8 mouse cellular contexts compared by ENCODE assay signal in the genomic region with DNA sequence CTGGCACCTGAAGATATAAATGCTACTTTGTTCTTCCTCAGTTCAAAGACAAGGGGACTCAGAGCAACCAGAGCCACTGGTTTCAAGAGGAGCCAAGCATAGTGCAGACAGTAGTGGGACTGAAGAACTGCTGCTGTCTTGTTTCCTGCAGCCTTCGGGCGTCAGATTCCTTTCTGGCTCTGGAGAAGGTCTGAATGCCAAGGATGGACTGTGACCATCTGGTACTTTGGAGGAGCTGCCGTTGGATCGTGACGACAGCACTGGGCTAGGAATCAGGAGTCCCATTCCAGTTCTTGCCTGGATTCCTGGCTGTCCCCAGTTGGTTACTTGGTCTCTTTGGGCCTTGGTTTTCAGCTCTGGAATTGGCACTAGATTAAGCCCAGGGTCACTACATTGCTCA. TPM values are rescaled to one million over a fixed set of nuclear protein-coding genes. Genes with fewer than 3 reads are reported as not detected.
DNase-seq lines count a peak whose midpoint lies in the region; ATAC-seq and TF ChIP-seq lines count a peak whose summit lies in the region.

No protein-coding gene starts in this region.

- H3K4me1 ChIP-seq in forebrain, postnatal 0 days (ENCODE audit: insufficient read depth): 0 out of 2 replicates have a peak, but pooled peaks cover 5% of the 10 kb centered on the region
- no peaks in the 10 kb centered on the region; the same call in 1 of the 2 replicates for H3K4me1 ChIP-seq in forebrain, embryonic 11.5 days (replicated peaks; ENCODE audit: control insufficient read depth, insufficient read depth, low read length)
- no peaks in the 10 kb centered on the region for H3K4me1 ChIP-seq in stomach, postnatal 0 days (replicated peaks; ENCODE audit: control insufficient read depth, insufficient read depth)

- no peaks in the 10 kb centered on the region for H3K9me3 ChIP-seq in forebrain, postnatal 0 days (ENCODE audit: low read length)
- no peaks in the 10 kb centered on the region for H3K9me3 ChIP-seq in forebrain, embryonic 11.5 days (ENCODE audit: control insufficient read depth, low read length)
- H3K9me3 ChIP-seq in stomach, postnatal 0 days (ENCODE audit: control insufficient read depth, low read length): no peaks in the 10 kb centered on the region

- no peak overlapping the region for H3K27ac ChIP-seq in forebrain, postnatal 0 days (ENCODE audit: low read depth, low read length)
- no peak overlapping the region for H3K27ac ChIP-seq in forebrain, embryonic 11.5 days (ENCODE audit: low read depth, low read length)
- H3K27ac ChIP-seq in stomach, postnatal 0 days (replicated peaks): peak overlapping the region; percentile 63

- H3K4me2 ChIP-seq in forebrain, postnatal 0 days (ENCODE audit: low read depth): no peak overlapping the region
- no peak overlapping the region for H3K4me2 ChIP-seq in forebrain, embryonic 11.5 days (ENCODE audit: low read depth, low read length, severe bottlenecking)
- no peak overlapping the region for H3K4me2 ChIP-seq in stomach, postnatal 0 days (replicated peaks; ENCODE audit: low read depth)

- no peaks in the 10 kb centered on the region for H3K36me3 ChIP-seq in forebrain, postnatal 0 days (ENCODE audit: insufficient read depth)
- no peaks in the 10 kb centered on the region for H3K36me3 ChIP-seq in forebrain, embryonic 11.5 days (ENCODE audit: control insufficient read depth, insufficient read depth, low read length)
- H3K36me3 ChIP-seq in stomach, postnatal 0 days (ENCODE audit: control insufficient read depth, insufficient read depth, low read length): no peaks in the 10 kb centered on the region

- peak; percentile 78 for DNase-seq in forebrain, postnatal 0 days
- no peak for DNase-seq in forebrain, embryonic 11.5 days (ENCODE audit: low spot score)
- peak; percentile 35 for DNase-seq in adrenal gland, postnatal 25 days
- DNase-seq in gastrocnemius, postnatal 25 days: peak; percentile 87
- peak; percentile 10 to 24 for DNase-seq in left cerebral cortex, postnatal 36 days (ENCODE audit: low spot score in 2 of 2)
- DNase-seq in stomach, postnatal 0 days (ENCODE audit: low spot score): no peak

- intact Hi-C loops in left cerebral cortex, postnatal 36 days (cut with DNase I): no loop called here

- no peak for TF ChIP-seq EP300 in stomach, postnatal 0 days (optimal IDR thresholded peaks at IDR 0.05)

- WGBS in forebrain, postnatal 0 days: 47% methylated on average over 5 of the region's 5 CpGs
- WGBS in forebrain, embryonic 11.5 days: 85% methylated on average over 5 of the region's 5 CpGs
- WGBS in stomach, postnatal 0 days: 39% methylated on average over 5 of the region's 5 CpGs

- peak; percentile 82 for ATAC-seq in forebrain, postnatal 0 days
- no peak for ATAC-seq in forebrain, embryonic 11.5 days (replicated peaks; ENCODE audit: low FRiP score)
- ATAC-seq in stomach, postnatal 0 days (ENCODE audit: low FRiP score, low TSS enrichment): peak; percentile 64; the same call in 1 of the 2 replicates
- no peak for ATAC-seq in activated CD4-positive, CD25-positive, alpha-beta regulatory T cell, adult 4 months
- ATAC-seq in erythroblast, adult 5-6 weeks (replicated peaks; ENCODE audit: low FRiP score, poor library complexity, severe bottlenecking): no peak

- H3K4me3 ChIP-seq in forebrain, postnatal 0 days (ENCODE audit: low read depth, low read length): no peak overlapping the region
- H3K4me3 ChIP-seq in forebrain, embryonic 11.5 days (ENCODE audit: low read depth, low read length): no peak overlapping the region
- H3K4me3 ChIP-seq in stomach, postnatal 0 days (ENCODE audit: low read depth, low read length): no peak overlapping the region

- H3K27me3 ChIP-seq in forebrain, postnatal 0 days (ENCODE audit: insufficient read depth, low read length): no peaks in the 10 kb centered on the region
- no peaks in the 10 kb centered on the region for H3K27me3 ChIP-seq in forebrain, embryonic 11.5 days (ENCODE audit: control insufficient read depth, insufficient read depth, low read length)
- no peaks in the 10 kb centered on the region for H3K27me3 ChIP-seq in stomach, postnatal 0 days (ENCODE audit: control insufficient read depth, insufficient read depth, low read length)

- TF ChIP-seq CTCF in forebrain, postnatal 0 days (IDR thresholded peaks at IDR 0.05; ENCODE audit: low read depth): no peak
- no peak for TF ChIP-seq CTCF in stomach, postnatal 0 days (IDR thresholded peaks at IDR 0.05; ENCODE audit: low read depth)

- no peak overlapping the region for H3K9ac ChIP-seq in forebrain, postnatal 0 days
- no peak overlapping the region for H3K9ac ChIP-seq in forebrain, embryonic 11.5 days (ENCODE audit: low read length)
- H3K9ac ChIP-seq in stomach, postnatal 0 days (ENCODE audit: low read length): no peak overlapping the region

RNA-seq across cellular contexts. Expression of gene Usp47, which starts 11.2 kb away (rescaled TPM):
- 102 and 121 TPM in 2 replicates for total RNA-seq in forebrain, postnatal 0 days (2014; rRNA removed)
- polyA plus RNA-seq in forebrain, postnatal 0 days (2015; fragmentation: Nextera tagmentation; extraction: Ambion mirVana): 44.0 and 52.0 TPM in 2 replicates
- polyA plus RNA-seq in forebrain, embryonic 11.5 days (2014; fragmentation: Nextera tagmentation; extraction: Ambion mirVana): 107 and 114 TPM in 2 replicates
- 73.4 and 75.9 TPM in 2 replicates for total RNA-seq in adrenal gland, postnatal 25 days (2021)
- 100 to 1,000 TPM; 159 to 169 TPM for total RNA-seq in gastrocnemius, postnatal 25 days (2021)
- total RNA-seq in left cerebral cortex, postnatal 36 days (2021): 10 to 100 TPM; 63.3 to 67.4 TPM
- 23.7 and 24.5 TPM in 2 replicates for polyA plus RNA-seq in stomach, postnatal 0 days (2015; fragmentation: Nextera tagmentation; extraction: Ambion mirVana)
- polyA plus RNA-seq in activated CD4-positive, CD25-positive, alpha-beta regulatory T cell, adult 4 months (2017; shearing (Covaris generic)): 10 to 100 TPM; 16.1 to 17.5 TPM
- 15.3 and 19.4 TPM in 2 replicates for total RNA-seq in erythroblast, adult 5-6 weeks (2015; ENCODE audit: low replicate concordance)
- total RNA-seq in erythroblast, adult 5-6 weeks (2017; ENCODE audit: low replicate concordance): 35.2 and 42.5 TPM in 2 replicates

Comparison
In these comparisons a context has a peak if more than half of its experiments do, and no peak if none do; other contexts are left out.
1. ATAC-seq: peak in forebrain, postnatal 0 days (single experiment) and stomach, postnatal 0 days (single experiment); none in forebrain, embryonic 11.5 days (single experiment), activated CD4-positive, CD25-positive, alpha-beta regulatory T cell, adult 4 months (single experiment) and erythroblast, adult 5-6 weeks (single experiment).
2. DNase-seq: peak in forebrain, postnatal 0 days (single experiment), adrenal gland, postnatal 25 days (single experiment), gastrocnemius, postnatal 25 days (single experiment) and left cerebral cortex, postnatal 36 days (2 of 2); none in forebrain, embryonic 11.5 days (single experiment) and stomach, postnatal 0 days (single experiment).